In genomic region chr9:21248326-21248725, GRCm38 (mm10) we compare ENCODE assay signal across 8 mouse cellular contexts. TPM values are rescaled to one million over a fixed set of nuclear protein-coding genes. Genes with fewer than 3 reads are reported as not detected.
A peak's percentile ranks its signal among the peaks of the same experiment; 100 is the strongest.
DNase-seq lines count a peak whose midpoint lies in the region; ATAC-seq lines count a peak whose summit lies in the region.

Gene S1pr5, minus strand, starts transcription at chr9:21248443.

- H3K4me3 ChIP-seq in liver, embryonic 13.5 days (replicated peaks): peak within 1 kb of the TSS; percentile 36

- H3K27me3 ChIP-seq in liver, embryonic 13.5 days: peaks cover 95% of the 10 kb centered on the region

- DNase-seq in cerebellum, postnatal 25 days: peak; percentile 21 to 52
- DNase-seq in cerebellum, adult 11-12 months: no peak
- peak; percentile 29 to 52 for DNase-seq in urinary bladder, postnatal 36 days (ENCODE audit: low spot score in 2 of 2)
- no peak for DNase-seq in urinary bladder, postnatal 4 days (ENCODE audit: low spot score in 2 of 2)
- DNase-seq in kidney, adult 11 months: peak; percentile 55
- DNase-seq in liver, embryonic 13.5 days: no peak
- DNase-seq in natural killer cell, adult 2 months (ENCODE audit: low spot score in 2 of 2): peak; percentile 31 to 49

- H3K36me3 ChIP-seq in liver, embryonic 13.5 days: no peaks in the 10 kb centered on the region

- H3K4me1 ChIP-seq in liver, embryonic 13.5 days (replicated peaks): peaks cover 36% of the 10 kb centered on the region

- H3K9ac ChIP-seq in liver, embryonic 13.5 days: 0 out of 2 replicates have a peak within 1 kb of the TSS, but pooled peaks have one; percentile 29

- no peak within 1 kb of the TSS for H3K27ac ChIP-seq in liver, embryonic 13.5 days

- ATAC-seq in liver, embryonic 13.5 days (ENCODE audit: low read depth): no peak
- no peak for ATAC-seq in cerebellum, adult (ENCODE audit: insufficient number of reproducible peaks, low FRiP score, low TSS enrichment)

- H3K4me2 ChIP-seq in liver, embryonic 13.5 days: peak within 1 kb of the TSS; percentile 58

- H3K9me3 ChIP-seq in liver, embryonic 13.5 days (replicated peaks): no peaks in the 10 kb centered on the region

- 3% methylated on average over 30 of the region's 30 CpGs for WGBS in liver, embryonic 13.5 days (ENCODE audit: insufficient replicate concordance)

RNA-seq across cellular contexts. Expression of gene S1pr5, which starts in this region (rescaled TPM):
- polyA plus RNA-seq in liver, embryonic 13.5 days (2015; fragmentation: Nextera tagmentation; extraction: Ambion mirVana): 0.03 and 0.10 TPM in 2 replicates

Comparison
In these comparisons a context has a peak if more than half of its experiments do, and no peak if none do; other contexts are left out.
1. DNase-seq: peak in cerebellum, postnatal 25 days (2 of 2), urinary bladder, postnatal 36 days (2 of 2), kidney, adult 11 months (single experiment) and natural killer cell, adult 2 months (2 of 2); none in cerebellum, adult 11-12 months (single experiment), urinary bladder, postnatal 4 days (0 of 2) and liver, embryonic 13.5 days (single experiment).